Mouse (Mus musculus) small intestine, adult 2 months (tissue): ENCODE data around the gene Abhd17a.

Source experiments
- CTCF ChIP-seq: fragments of 200-500 bp; IDR thresholded peaks from 2 replicates; pipeline ENCODE4 v1.5.1; 2012; ENCODE audit warnings: low read depth, mild to moderate bottlenecking, control low read depth, inconsistent platforms, low read length, moderate library complexity, mixed read lengths; ENCODE audit not compliant: insufficient replicate concordance, insufficient read length; ENCODE audit errors: extremely low read depth
- POLR2A ChIP-seq: fragments of 200-500 bp; IDR thresholded peaks from 2 replicates; pipeline ENCODE4 v1.6.1; 2012; ENCODE audit warnings: low read depth, mild to moderate bottlenecking, control low read depth, inconsistent platforms, low read length, moderate library complexity

DNA sequence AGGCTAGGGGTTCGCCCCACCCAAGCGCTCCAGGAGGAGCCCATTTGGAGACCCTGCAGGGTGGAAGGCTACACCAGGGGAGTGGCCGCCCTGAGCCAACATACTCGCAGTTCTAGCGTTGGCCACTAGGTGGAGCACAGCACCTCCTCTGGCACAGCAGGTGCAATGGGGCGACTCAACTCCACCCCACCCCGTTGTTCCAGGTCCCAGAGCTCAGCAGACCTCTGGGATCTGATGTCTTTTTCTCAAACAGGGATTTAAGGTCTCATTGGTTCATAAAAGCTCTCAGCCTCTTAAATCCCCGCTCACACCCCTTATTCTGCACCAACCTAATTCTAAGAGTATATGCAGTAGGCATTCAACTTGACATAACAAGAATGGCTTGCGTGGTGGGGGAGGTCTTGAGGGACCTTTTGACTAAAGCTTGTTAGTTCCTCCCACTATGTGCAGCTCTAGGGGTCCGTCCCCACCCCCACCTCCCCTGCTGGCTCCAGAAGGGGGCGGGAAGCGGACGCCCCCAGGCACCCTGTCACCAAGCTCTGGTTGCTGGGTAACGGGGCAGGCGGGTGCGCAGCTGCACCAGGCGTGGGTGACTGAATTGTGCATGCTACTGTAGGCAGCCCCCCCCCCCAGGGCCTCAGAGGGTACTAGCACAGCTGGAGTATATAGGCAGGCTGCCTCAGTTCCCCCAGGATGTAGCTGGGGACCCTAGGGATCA lies 23.6 kb downstream of the Abhd17a start:
- TF ChIP-seq CTCF (peak; percentile 96), POLR2A (no peak)
